Mouse (Mus musculus) spleen, embryonic (tissue): Measurements from ENCODE around the gene Inpp4a.

ENCODE experiments used
- CTCF ChIA-PET: fragments of 350-600 bp; sonication (Branson Sonifier 250); formaldehyde crosslinking; loops from one replicate; lab custom pipeline; 2022; lab: Charles Lee

Gene Inpp4a

DNA sequence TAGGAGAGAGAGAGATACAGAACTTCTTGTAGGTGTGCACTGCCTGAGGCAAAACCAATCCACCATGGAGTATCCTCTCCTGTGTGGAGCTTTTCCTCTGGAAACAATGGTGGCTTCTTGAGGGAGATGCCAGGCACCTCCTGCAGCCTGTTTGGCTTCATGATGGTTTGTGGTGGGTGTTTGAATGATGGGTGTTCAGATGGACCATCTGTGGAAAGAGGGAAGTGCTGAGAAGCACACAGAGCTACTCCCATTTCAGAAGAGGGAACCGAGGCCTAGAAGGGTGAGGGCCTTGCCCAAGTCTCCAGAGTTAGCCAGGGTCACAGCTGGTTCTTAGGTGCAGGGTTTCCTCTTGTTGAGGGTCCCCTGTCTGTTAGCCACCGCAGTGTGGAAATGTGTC lies 23.0 kb downstream of the Inpp4a start:
- CTCF ChIA-PET: no interaction called here

DNA sequence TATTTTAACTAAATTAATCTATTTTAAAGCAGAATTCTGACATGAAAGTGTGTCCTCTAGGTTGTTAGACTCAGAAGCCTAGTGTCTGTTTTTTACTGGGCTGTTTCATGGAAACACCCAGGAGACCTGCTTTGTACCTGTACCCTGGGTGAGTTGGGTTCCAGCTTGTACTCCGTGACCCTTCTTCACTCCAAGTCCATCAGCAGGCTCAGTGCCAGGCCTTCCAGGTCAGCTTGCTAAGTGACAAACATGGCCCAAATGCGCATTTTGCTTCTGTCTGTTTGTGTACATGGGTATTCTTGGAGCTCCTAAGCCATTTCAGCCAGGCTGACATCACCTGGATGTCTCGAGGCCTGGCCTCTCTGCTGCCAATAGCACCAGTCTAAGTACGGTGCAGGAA lies 23.5 kb downstream of the Inpp4a start:
- CTCF ChIA-PET: no interaction called here

DNA sequence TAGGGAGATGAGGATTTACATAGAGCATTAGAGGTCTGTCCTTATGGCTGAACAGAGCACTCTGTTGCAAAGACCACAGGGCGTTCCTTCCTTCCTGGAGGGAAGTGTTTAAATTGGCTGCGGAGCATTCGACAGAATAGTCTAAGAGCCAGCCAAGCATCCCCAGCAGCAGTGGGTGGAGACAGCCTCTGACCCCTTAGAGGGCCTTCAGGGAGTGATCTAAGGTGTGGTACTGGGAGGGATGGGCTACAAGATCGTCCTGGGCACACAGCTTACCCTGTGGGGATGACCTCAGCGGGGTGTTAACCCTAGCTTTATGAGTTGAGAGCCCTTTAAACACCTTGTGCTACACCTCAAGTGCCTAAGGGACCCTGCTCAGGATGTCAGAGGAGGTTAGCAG lies 24.9 kb downstream of the Inpp4a start:
- CTCF ChIA-PET: interaction anchor here (0.6 kb wide), 1 partner anchor 243 kb away, joined by 3 read pairs; no protein-coding TSS in a partner anchor

DNA sequence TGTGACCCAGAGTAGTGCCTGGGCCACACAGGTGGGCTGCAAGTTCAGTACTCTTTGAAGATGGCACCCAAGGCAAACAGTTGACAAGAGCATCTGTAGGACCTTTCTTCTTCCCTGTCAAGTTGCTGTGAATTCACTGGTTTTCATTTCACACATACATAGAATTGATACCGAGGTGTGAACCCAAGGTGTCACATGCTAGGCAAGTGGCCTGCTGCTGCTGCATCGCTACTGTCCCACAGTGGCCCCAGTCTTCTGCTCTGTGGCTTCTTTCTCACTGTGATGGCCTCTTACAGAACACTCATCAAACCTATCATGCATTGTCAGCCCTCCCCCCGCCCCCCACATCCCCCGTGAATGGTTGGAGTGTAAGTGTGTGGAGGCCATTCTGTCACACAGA lies 27.6 kb downstream of the Inpp4a start:
- CTCF ChIA-PET: interaction anchor here (0.6 to 0.7 kb wide), 3 partner anchors 24 to 1398 kb away, joined by 5 to 13 read pairs (median 10); no protein-coding TSS in a partner anchor

DNA sequence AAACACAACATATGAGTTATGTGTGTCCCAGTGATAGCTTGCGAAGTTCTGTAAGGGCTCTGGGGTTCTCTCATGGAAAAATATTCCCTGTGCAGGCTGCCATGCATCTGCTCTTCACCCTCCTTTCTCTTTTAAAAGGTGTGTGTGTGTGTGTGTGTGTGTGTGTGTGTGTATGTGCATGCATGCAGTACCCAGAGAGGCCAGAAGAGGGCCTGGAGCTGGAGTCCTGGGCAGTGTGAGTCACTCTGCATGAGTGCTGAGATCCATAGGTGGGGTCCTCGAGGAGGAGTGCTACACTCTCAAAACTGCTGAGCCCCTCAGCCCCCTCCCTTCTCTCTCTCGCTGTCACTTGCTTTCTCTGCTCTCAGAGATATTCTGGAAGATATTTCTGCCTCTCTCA lies 29.5 kb downstream of the Inpp4a start:
- CTCF ChIA-PET: interaction anchor here (0.6 kb wide), 1 partner anchor 733 kb away, joined by 3 read pairs; no protein-coding TSS in a partner anchor

DNA sequence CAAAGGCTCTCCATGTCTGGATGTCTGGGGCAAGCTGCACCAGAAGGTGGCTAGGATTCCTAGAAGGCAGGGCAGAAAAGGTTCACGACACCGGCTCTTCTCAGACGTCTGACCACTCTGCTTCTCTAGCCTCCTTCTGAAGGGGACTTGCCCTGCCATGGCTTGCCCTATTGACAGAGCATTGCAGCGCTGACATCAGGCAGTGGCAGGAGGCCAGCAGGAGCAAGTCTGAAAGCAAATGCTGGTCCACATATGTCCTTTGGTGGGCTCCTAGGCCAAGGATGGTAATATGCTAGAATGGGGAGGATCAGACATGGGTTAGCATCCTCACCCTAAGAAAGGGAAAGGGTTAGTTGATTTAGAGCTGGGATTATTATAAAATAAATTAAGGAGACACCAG lies 30.2 kb downstream of the Inpp4a start:
- CTCF ChIA-PET: no interaction called here

DNA sequence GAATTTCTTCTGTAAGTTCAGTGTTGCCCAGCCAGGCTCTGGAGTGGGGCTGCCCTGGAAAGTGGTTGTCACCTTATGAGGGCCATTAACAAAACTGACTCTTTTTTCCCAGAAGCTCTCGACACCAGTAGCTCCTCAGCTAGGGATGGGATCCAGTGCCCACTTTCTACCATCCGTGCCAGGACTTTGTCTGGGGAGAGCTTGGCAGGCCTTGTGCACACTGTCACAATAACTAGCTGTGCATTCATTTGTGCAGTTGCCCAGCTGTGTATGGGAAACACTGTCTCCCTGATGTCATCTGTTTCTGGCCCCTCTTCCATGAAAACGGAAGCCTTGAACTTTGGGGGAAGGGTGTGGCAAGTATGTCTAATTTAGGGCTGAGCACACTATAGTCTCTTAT lies 33.1 kb downstream of the Inpp4a start:
- CTCF ChIA-PET: no interaction called here

DNA sequence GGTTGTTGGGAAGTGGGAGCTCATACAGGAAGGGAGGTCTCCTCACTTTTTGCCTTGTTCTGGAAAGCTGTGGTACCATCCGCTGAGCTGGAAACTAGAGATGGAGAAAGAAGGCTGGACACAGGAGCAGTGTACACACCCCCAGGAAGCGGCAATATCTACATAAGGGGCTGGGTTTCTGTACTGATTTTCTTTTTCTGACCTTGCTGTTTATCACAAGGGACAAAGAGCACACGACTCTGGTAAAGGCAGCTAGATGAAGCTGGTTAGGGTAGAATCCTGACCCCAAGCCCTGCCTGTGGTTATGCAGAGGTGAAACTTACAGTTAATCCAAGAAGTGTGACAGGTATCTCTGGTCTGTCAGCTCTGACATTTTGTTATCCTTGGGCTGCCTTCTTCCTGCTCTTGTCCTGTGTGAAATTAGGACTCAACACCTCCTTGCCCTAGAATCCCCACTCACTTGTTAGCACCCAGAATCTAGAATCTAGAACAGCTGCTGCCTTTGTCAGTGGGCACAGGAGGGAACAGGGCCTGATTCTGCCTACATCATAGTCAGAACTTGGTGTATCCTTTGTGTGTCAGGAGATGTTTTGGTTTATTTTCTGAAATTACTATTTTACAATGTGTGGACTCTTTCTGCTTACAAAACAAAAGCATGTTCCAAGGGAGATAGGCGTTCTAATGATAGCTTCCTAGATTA lies 34.2 kb downstream of the Inpp4a start:
- CTCF ChIA-PET: interaction anchor here (0.5 kb wide), 1 partner anchor 402 kb away, joined by 5 read pairs; no protein-coding TSS in a partner anchor

DNA sequence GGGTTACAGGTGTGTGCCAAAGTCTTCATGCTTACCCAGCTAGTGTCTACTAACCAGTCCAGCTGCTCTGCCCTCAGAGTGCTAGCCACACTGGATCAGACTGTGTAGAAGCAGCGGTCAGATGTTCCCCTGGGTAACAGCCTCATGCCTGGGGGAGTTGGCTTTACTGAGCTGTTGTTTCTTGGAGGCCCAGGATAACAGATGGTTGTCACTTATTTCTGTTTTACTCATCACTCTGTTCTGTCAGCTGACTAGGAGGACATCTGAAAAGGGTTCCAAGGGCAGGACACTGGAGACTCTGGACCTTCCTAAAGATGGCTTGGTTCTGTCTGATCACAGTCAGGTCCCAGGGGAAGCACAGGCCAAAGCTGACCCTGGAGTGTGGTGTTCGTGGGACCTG lies 36.4 kb downstream of the Inpp4a start:
- CTCF ChIA-PET: no interaction called here

DNA sequence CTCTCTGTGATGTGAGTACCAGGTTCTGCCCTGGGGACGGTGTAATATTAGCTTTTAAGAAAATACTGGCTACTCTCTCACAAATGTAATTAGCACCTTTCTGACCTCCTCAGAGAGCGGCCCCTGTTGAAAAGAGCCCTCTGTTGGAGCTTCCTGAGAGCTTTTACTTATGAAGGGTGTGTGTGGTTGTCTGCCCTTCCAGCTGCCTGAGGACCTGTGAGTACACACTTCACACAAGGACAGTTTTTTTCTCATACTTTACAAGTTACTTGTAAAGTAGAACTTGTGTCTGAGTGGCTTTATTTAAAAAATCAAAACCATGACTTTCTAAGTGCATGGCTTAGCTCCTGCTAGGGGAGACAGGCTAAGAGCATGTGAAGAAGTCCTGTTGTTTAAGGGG lies 37.1 kb downstream of the Inpp4a start:
- CTCF ChIA-PET: no interaction called here

DNA sequence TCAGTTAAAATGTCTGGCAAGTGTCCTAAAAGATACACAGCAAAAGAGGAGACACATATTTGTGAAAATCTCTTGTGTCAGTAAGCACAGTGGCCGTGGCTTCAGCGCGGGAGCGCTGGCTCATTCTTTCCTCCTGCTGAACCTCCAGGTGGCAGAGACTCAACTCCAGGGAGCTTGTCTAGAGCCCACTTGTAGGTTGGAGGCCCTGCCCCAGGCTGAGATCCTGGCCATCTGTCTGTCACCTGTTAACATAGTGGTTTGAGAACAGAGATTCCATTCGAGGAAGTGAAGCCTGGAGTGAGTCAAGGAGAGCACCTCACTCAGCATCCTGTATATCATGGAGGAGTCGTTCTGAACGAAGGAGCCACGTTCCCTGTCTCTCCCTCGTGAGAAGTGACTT lies 37.6 kb downstream of the Inpp4a start:
- CTCF ChIA-PET: no interaction called here

DNA sequence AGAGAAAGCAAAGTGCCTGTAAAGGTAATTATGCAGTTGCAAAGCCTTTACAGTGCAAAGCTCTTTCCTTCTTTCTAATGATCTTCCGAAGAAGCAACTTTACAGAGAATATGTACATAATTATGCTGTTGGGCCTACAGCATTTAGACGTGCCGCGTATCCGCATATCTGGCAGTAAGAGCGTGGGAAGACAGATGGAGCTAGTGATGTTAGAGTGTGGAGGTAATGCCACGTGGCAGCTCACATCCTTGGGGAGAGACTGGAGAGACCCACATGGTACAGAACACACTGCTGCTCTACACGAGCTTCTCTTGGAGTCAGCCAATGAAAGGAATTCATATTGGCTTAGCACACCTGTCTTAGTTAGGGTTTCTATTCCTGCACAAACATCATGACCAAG lies 39.5 kb downstream of the Inpp4a start:
- CTCF ChIA-PET: no interaction called here

DNA sequence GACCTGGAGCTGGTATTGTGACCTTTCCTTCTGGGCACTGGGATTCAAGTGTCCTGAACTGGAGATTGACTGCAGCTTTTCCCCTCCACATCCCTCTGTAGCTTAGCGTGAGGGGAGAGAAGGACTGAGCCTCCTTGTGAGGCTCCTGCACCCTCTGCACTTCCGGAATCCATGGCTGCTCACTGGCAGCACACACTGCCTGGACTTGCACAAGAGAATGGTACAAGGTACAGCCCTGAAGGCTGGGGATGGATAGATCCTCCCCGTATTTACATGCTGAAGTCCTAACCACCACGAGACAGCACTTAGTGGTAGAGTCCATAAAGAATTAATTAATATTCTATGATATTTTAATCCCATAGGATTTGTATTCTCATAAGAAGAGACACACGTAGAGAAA lies 41.7 kb downstream of the Inpp4a start:
- CTCF ChIA-PET: interaction anchor here (0.6 kb wide), 1 partner anchor 1363 kb away, joined by 5 read pairs; no protein-coding TSS in a partner anchor

DNA sequence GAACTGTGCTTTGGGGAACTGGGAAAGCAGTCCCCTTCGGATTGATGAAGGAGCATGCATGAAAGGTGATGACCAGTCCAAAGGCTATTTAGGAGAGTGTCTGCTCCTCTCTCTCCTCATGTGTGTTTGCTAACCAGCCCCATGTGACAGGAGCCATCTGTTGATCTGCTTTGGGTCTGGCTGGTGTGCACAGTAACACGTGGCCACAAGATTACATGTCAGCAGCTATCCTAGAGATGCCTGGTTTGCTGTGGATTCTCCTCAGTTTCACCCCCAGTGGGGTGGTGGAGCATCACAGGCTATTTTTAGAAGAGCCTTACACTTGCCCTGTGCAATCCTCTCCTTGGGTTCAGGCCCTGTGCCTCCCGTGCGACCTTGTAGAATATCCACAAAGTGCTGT lies 42.2 kb downstream of the Inpp4a start:
- CTCF ChIA-PET: interaction anchor here (0.5 kb wide), 1 partner anchor 52 kb away, joined by 3 read pairs; no protein-coding TSS in a partner anchor

DNA sequence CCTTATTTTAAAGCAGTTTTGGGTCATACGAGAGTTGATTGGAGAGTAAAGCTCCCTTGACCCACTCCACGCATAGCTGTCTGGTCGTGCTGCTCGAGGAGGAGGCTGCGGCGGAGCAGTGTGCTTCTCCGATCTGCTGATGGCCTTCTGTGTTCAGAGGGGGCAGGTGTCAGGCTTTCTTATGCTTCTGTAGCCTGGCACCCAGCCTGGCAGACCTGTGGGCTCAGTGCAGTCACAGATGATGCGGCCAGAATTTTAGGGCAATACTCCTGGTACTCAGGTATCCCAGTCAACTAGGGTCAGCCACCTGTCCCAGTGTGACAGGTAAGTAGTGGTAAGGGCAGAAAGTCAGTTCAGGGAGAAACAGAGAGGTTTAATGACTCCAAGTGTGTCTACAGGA lies 42.9 kb downstream of the Inpp4a start:
- CTCF ChIA-PET: interaction anchor here (0.5 to 0.6 kb wide), 2 partner anchors 52 to 483 kb away, joined by 3 to 4 read pairs; no protein-coding TSS in a partner anchor

DNA sequence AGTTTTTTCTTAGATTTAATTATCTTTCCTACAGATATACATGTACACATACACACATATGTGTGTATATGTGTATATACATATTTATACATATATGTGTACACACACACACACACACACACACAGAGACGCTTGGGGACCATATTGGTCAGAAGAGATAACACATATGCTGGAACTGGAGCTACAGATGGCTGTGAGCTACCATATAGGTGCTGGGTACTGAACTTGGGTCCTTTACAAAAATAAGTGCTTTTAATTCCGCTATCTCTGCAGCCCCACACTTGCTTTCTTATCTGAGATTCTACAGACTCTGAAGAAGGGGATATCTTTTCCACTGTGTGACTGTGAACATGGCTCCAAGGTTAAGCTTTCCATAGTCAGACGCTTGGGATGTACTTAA lies 43.6 kb downstream of the Inpp4a start:
- CTCF ChIA-PET: no interaction called here

DNA sequence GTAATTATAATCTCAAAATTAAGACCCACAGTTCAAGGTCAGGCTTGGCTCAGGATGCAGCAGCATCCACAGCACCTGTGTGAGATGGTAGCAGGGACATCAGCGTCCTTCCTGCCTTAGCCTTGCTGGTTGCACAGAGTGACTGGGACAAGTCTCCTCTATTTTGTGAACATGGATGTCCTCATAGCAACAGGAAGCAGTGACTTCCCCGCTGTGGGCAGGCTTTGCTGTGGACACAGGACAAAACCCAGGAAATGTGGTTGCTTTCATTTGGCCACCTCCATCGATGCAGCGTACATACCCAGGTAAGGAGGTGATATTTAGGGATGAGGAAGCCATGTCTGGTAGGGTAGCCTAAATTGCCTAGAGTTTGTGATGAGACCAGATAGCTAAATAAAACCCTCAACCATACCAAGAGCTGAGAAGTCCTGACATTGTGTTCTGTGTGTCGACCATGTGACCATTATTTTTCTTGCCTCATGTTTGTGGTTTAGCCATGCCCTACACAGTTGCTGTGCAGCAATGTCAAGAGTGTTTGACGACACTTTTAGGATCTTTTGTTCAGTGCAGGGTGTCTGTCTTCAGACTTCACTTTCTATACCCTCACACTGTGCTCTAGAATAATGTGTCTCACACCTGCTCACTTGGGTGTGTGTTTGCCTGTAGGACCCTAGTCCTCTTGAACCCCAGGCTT lies 44.7 kb downstream of the Inpp4a start:
- CTCF ChIA-PET: no interaction called here

DNA sequence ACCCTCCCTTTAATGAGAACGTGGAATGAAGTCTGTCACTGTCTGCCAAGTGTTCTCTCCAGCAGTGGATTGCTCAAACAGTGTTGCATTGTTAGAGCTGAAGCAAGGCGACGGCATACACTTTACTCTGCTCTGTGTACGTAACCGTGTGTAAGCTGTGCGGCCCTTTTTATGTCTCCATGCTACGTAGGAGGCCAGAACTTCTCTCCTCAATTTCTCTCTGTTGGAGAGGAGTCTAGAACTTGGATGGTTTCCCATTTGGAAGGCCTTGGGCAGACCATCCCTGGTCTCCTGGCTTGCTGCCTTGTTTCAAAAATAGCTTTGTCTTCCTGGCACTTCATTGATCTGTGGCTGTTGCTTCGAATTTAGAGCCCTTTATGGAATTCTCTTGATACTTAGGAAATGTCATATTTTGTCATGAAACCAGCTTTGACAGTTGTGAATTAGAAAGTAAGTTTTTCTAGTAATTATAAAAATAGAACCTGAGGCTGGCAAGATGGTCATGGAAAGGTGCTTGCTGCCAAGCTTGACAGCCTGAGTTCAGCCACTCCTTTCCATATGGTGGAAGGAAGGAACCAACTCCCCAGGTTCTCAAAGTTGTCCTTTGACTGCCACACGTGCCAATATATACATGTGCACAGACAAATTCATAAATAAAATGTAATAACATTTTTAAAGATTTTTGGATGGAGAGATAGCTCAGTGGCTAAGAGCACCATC lies 47.9 kb downstream of the Inpp4a start:
- CTCF ChIA-PET: no interaction called here

DNA sequence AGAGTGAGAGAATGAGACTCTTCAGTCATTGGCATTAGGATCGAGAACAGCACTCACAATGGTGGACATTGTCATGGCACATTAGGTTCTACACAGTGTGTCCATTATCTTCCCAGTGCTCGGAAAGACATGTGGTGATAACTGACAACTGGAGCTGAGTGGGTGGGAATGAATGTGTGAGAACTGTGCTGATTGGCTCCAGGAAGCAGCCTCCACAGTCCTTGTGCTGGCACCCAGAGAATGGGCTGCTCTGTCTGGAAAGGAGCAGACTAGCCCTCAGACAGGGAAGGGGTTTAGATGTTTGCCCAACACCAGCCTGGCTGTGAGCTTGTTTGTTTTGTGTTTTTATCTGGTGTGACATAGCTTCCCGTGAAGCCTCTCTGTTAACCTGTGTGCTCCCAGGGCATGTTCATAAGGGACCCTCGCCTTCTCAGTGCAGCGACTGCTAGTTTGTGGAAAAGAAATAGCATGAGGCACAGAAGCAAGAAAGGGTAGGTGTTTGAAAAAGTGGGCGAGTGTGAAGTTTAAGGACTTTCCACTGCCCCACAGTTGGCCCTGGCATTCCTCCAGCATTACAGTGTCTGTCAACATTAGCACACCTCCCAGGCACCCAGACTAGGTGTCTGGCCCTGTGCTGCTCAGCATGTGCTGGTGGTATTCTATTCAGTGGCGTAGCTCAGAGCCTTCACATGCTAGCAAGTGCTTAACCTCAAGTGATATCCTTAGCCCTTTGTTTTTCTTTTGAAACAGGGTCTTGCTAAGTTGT lies 51.4 kb downstream of the Inpp4a start:
- CTCF ChIA-PET: interaction anchor here (0.6 kb wide), 1 partner anchor 570 kb away, joined by 3 read pairs; no protein-coding TSS in a partner anchor

DNA sequence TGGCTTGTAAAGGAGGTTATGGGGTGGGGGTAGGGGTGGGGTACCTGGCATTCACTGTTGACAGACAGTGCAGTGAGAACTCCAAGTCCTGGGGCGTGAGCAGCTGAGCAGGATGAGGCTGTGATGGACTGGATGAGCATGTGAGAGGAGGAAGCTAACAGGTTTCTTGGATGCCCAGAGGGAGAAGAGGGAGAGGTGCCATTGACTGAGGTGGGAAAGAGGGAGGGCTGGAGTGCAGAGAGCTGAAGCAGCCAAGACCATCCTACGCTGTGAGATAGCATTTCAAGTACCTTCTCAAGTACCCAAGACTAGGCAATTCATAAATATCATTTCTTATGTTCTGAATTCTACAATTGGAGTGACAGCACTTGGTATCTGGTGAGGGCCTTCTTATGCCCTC lies 52.3 kb downstream of the Inpp4a start:
- CTCF ChIA-PET: interaction anchor here (0.5 kb wide), 1 partner anchor 25 kb away, joined by 13 read pairs; no protein-coding TSS in a partner anchor

DNA sequence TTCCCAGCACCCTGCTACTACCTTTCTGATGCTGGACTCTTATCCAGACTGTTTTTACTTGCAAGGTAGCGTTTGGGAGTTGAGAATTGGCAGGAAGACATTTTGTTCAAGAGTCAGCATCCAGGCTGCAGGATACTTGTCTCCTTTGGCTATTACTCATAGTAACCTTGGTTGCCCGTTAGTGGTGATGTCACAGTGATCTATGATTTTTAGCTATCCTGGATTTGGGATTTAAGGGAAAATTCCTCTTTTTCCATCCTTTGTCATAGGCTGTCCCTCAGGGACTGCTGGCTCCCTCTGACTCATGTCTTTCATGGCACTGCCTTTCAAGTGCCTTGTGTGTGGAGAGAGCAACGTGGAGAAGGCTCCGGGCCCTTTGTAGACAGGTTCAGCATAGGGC lies 53.8 kb downstream of the Inpp4a start:
- CTCF ChIA-PET: no interaction called here
